Mouse (Mus musculus) erythroblast, embryonic 14.5 days (primary cell): ENCODE measurements around the gene Evc2.

Experiments used
- GATA1 ChIP-seq: IDR thresholded peaks from 2 replicates; pipeline ENCODE4 v1.6.1; 2012; ENCODE audit warnings: low read length, inconsistent platforms, mixed read lengths
- TAL1 ChIP-seq: IDR thresholded peaks from 3 replicates; pipeline ENCODE4 v1.6.1; 2012; ENCODE audit warnings: low read length, inconsistent platforms, mixed read lengths

- TF ChIP-seq TAL1 (no peak), GATA1 (no peak)
These were observed 109.2 kb downstream of the Evc2 start for GRCm38 (mm10) chr5:37447546-37447945.
